Mouse (Mus musculus): ENCODE results near the gene Nap1l4.

Gene Nap1l4

DNA sequence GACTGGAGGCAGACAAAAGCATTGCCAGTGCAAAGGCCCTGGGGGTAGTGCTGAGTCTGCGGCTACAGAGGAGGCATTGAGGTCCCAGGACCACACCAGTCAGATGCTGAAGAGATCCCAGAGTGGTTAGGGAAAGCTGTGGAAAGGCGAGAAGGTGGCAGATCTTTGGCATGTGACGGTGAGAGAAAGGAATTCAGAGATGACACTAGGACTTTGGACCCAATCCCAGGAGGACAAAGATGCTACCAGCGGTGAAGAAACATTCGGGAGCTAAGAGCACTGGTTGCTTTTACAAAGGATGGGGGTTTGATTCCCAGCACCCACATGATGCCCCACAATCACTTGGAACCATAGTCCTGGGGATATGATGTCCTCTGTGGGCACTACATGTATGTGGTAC is 71.1 kb downstream of the Nap1l4 start:
- DNase-seq (ENCODE audit: low spot score in 2 of 2), result no peak

DNA sequence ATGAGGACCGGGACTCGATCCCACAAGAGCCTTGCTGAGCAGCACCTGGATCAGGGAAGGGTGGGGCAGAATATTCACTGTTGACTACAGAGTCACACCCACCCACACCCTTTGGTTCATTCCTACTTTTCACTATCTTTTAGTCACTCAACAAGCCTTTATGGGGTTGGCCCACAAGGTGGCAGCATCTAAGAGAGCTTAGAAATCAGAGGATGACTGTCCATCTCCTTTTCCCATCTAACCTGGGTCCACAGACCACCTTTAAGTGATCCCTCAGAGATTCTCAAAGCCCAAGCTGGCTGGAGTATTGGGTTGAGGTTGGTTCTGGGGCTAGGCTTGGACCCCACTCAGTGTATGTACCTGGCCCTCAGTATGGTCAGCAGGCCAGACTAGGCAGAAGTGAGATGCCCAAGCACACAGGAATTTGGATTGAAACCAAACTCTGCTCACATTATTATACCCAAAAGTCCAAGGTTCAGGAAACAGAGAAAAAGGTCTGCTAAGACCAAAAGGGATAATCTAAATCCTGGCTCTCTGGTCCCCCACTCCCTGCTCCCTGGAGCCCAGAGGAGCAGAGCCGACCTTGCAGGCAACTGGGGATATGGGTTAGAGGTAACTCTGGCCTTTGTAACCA is 72.1 kb downstream of the Nap1l4 start:
- no peak for DNase-seq (ENCODE audit: low spot score in 2 of 2)

DNA sequence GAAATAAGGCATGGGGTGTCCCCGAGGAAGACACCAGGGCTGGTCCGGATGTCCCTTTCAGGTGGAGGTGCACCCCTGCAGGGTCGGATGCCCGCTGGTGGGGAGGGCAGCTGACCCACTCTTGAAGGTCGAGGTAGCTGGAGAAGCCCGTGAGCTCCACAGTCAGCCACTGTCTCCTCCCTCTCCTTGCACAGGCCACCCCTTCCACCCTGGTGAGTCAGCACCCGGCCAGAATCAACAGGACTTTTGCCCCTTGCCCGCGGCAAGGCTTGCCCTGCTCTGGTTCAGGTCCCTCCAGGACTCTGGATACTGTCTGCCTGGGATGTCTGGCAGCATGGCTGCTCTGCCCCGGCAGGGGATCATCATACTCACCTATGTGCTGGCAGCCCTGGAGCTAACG is 73.0 kb downstream of the Nap1l4 start:
- no peak for DNase-seq (ENCODE audit: low spot score in 2 of 2)

DNA sequence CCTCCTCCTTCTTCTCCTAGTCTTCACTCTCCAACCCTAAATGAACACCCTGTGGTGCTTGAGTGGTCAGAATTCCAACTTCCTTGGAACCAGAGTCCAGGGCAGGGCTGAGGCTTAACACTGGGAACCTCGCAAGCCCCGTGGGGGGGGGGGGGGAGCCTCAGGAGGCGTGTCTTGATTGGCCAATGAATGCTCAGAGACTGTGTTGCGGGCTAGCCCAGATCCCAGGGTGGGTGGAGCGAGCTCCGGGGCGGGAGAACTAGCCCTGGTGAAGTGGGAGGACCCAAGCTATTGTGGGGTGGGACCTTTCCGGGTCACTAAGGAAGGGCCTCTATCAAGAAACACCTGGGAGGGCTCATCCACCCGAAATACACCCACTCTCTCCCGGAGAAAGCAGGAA is 74.1 kb downstream of the Nap1l4 start:
- DNase-seq (ENCODE audit: low spot score in 2 of 2), result no peak

DNA sequence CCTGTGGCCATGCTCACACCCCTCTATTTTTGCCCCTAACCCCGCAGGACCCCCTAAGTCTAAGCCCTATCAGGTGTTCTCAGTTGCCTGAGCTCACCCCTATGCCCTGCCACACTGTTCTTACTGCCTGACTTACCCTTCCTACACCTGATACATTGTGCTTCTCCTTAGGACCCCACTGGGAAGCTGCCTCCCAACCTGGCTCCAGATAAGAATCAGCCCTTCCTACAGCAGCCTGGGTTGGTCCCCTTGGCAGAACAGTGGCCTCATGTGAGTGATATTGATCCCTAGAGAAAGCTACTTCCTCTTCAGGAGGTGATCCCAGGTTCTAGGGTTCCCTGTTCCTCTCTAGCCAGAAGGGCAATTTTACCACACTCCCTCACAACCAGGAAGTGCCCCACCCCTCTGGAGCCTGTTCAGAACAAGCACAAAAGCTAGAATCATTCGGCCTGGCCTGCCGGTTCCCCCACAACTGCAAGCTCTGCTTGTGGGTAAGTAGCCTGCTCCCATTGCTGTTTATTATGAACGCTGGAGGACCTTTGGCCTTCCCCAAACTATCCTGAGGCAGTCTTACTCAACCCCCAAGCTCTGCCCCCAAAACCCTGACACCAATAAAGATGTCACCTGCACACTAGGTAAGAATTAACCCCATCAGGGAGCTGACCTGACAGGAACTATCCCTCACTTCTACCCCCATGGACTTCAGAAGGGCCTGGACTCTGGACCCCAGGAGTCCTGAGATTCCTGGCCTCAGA is 75.4 kb downstream of the Nap1l4 start, which contains the start of gene Slc22a18:
Gene Slc22a18, plus strand, starts transcription at position 390 of the 755 bp plus-strand sequence.
- no peak for DNase-seq (ENCODE audit: low spot score in 2 of 2)

DNA sequence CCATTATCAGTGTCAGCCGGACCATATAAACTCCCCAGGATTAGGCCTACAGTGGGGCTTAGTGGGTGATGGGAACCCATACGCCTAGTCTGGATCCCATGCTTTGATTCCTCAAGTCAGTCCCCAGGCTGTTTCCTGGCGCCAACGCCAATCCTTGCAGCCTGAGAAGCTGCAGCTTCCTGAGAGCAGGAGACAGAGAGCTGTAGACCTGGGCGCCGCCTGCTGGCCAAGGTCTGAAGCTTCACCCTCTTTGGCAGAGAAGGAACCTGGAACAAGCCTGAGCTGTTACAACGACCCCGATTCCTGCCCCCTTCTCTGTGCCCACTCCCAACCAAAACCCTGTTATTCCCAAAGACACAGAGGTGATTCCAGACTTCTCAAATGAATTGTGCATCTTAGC is 79.0 kb downstream of the Nap1l4 start:
- peak; percentile 68 to 76 for DNase-seq (ENCODE audit: low spot score in 2 of 2)

DNA sequence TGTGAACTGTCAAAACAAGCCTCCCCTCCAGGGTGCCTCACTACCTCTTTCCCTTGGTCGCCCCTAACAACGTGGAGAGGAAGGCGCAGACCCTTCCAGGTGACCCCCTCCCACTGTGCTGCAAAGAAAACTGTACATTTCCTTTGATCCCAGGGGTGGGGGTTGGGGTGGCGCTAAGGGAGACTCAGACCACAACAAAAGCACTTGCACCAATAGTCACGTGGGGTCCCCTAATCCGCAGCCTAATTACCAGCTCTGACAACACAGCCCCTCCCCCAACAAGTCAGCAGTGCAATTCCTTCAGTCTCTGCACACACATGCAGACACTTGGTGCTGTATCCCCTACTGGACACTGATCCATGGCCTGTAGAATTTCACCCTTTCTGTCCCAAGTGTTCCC is 81.2 kb downstream of the Nap1l4 start:
- DNase-seq (ENCODE audit: low spot score in 2 of 2), result no peak

DNA sequence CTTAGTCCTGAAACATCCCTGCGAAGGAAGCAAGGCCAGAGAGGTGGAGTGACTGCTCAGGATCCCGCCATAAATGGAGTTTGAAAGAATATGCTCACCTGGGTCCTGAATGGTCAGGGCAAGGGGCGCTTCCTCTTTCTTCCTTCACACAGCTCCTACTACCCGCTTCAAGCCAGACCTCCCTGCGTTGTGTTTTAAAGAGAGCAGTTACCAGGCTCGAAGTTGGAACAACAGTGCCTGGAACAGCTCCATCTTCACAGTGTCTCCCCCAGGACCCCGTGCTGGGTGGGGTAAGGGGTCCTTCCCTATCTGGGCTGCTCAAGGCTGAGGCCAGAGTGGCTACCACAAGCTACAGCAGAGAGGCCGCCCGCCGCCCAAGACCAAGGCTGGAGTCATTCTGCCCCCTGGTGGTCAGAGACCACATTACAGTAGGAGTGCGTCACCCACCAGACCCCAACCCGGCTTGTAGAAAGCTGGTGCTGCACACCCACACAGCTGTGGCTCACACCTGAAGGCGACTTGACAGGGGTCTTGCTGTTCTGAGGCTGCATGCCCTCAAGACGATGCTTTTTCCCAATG is 82.7 kb downstream of the Nap1l4 start:
- peak; percentile 82 to 83 for DNase-seq (ENCODE audit: low spot score in 2 of 2)

DNA sequence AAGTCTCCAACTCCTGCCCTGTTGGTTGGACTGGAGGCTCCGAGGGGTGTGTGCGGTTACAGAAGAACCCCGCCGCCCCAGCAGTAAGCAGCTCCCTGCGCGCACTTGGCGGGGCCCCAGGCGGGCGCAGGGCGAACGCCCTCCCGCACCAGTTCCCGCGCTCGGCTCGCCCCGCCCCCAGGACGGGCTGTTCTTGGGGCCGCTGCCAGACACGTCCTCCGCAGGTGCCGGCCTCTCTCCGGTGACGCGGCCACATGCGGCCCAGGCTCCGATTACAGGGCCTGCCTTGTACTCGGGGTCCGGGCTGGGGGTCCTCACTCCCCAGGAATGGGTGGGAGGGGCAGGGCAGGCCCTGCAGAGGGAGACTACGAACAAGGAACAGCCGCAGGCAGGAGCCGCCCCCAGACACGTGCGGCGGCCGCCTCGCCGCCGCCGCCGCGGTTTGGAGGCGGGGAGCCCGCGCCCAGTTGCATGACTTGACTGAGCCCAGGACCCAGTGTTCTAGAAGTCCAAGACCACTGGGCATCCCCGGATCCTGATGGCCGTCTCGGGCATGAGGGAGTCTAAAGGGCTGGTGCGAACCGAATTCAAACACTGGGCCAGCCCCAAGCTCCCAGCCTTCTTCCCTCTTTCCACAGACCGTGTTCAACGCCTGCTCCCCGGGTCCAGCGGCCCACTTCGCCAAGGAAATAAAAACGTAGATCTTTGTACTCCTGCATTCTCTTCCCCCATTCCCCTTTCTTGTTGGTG is 83.9 kb downstream of the Nap1l4 start:
- DNase-seq (ENCODE audit: low spot score in 2 of 2), result no peak

DNA sequence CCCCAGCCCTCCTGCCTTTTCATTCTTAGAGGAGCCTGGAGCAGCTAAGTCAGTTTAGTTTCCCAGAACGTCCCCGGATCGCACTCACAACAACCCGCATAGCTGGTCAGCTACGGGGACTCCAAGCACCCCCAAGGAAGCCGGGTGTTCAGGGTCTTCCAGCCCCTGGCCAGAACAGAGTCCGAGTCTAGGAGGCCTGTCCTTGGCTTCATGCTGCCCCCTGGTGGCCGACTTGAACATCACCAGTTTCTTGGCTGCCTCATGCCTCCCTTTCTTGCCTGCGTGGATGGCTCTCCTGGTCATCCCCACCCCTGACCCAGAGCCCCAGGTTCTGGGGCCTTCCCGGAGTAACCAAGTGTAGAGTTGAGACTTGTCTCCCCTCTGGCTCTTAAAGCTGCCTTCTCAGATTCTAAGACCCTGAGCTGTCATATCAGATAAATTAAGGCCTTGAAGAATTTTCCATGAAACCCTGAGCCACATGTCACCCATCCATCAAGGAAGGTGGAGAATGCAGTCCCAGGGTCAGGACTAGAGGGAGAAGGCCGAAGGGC is 85.0 kb downstream of the Nap1l4 start:
- peak; percentile 76 to 79 for DNase-seq (ENCODE audit: low spot score in 2 of 2)
